Comparison of ENCODE assay signal across 9 mouse cellular contexts in genomic region chrX:94047381-94047780, GRCm38 (mm10).
"Had no signal": no experiment of that assay in that cellular context is flagged by ENCODE, and none has a peak within 500 bp of the region (broad histone marks: within the 10 kb centered on the region; RNA-seq: fewer than 3 reads in every experiment).

No protein-coding gene starts in this region.

- H3K4me2 ChIP-seq: liver, embryonic 12.5 days; liver, embryonic 15.5 days; midbrain, embryonic 11.5 days had no signal

- H3K27ac ChIP-seq: hindbrain, postnatal 0 days; liver, embryonic 12.5 days; liver, embryonic 15.5 days had no signal

- ATAC-seq: inflammation-experienced regulatory T-cells, adult 6 months; intestine, embryonic 16.5 days; liver, embryonic 12.5 days had no signal

- H3K9ac ChIP-seq: liver, embryonic 12.5 days; liver, embryonic 15.5 days had no signal

- H3K4me3 ChIP-seq: liver, embryonic 12.5 days; liver, embryonic 15.5 days had no signal

- H3K36me3 ChIP-seq: liver, embryonic 12.5 days; liver, embryonic 15.5 days had no signal

- DNase-seq: lung, adult 2 months; lung, postnatal 14 days; thymus, postnatal 25 days had no signal

- H3K4me1 ChIP-seq: liver, embryonic 12.5 days; liver, embryonic 15.5 days had no signal

- H3K9me3 ChIP-seq: liver, embryonic 12.5 days; liver, embryonic 15.5 days had no signal
